Mouse (Mus musculus) heart, adult 2 months (tissue): ENCODE results near the gene Sh3pxd2b. TPM values are rescaled to one million over a fixed set of nuclear protein-coding genes. Genes with fewer than 3 reads are reported as not detected.

Experiments
- DNase-seq, 2 experiments: peaks; one replicate each; pipeline ENCODE4 v3.0.0; 2021
- H3K27ac ChIP-seq: fragments of 200-600 bp; 2 replicates; pipeline ENCODE4 v1.8.1; 2022
- H3K27me3 ChIP-seq: fragments of 200-500 bp; 2 replicates; pipeline ENCODE4 v1.6.1; 2012; ENCODE audit warnings: mild to moderate bottlenecking, low read length, inconsistent platforms, mixed read lengths; ENCODE audit not compliant: control insufficient read depth, insufficient read depth
- H3K36me3 ChIP-seq: fragments of 200-500 bp; 2 replicates; pipeline ENCODE4 v1.6.1; 2012; ENCODE audit warnings: low read length, inconsistent platforms; ENCODE audit not compliant: control insufficient read depth, insufficient read depth
- H3K4me1 ChIP-seq: fragments of 200-500 bp; 2 replicates; pipeline ENCODE4 v1.6.1; 2011; ENCODE audit warnings: low read length; ENCODE audit not compliant: control insufficient read depth, insufficient read depth
- H3K4me3 ChIP-seq: fragments of 200-600 bp; 2 replicates; pipeline ENCODE4 v1.8.1; 2022
- H3K79me2 ChIP-seq: fragments of 200-500 bp; replicated peaks from 2 replicates; pipeline ENCODE4 v1.6.1; 2012; ENCODE audit warnings: mild to moderate bottlenecking, inconsistent platforms, low read length, moderate library complexity, mixed read lengths; ENCODE audit not compliant: control insufficient read depth, insufficient read depth
- H3K9ac ChIP-seq: fragments of 200-500 bp; 2 replicates; pipeline ENCODE4 v1.6.1; 2012; ENCODE audit warnings: low read depth, mild to moderate bottlenecking, control low read depth, inconsistent platforms, low read length, mixed read lengths
- CTCF ChIP-seq: fragments of 200-600 bp; IDR thresholded peaks from 2 replicates; pipeline ENCODE4 v1.8.1; 2022; ENCODE audit warnings: antibody characterized with exemption, mild to moderate bottlenecking, moderate library complexity
- EP300 ChIP-seq: fragments of 200-500 bp; IDR thresholded peaks from 2 replicates; pipeline ENCODE4 v1.6.1; 2011; ENCODE audit warnings: low read depth, low read length, control low read depth; ENCODE audit not compliant: insufficient read depth
- POLR2A ChIP-seq: fragments of 200-500 bp; IDR thresholded peaks from 2 replicates; pipeline ENCODE4 v1.6.1; 2011; ENCODE audit warnings: mild to moderate bottlenecking, low read depth, low read length, control low read depth; ENCODE audit not compliant: insufficient read depth
- WGBS: fragments of 180-500 bp; shearing (Covaris S2); methylation state at CpG from one replicate; pipeline ENCODE4 v1.1.7; 2018; 5-methylcytosine and 5-hydroxymethylcytosine counted together
- intact Hi-C: fragments of 180-260 bp; cut with DNase I; formaldehyde crosslinking; loops from one replicate; pipeline ENCODE4 v1.15.1; 2025
- polyA plus RNA-seq: library from polyadenylated mRNA; depleted of rRNA; stranded (reverse); fragments of >200 nt; gene quantifications from 2 replicates; pipeline ENCODE4 v1.2.3, GENCODE M21; 2012
- total RNA-seq, 2 experiments: library from RNA; stranded (reverse); gene quantifications; 2 replicates each; pipeline ENCODE4 v1.2.3; 2021

Sh3pxd2b gene
- total and polyA plus RNA-seq, 3 experiments, result 3.2 to 8.5 (median 4.0) TPM

DNA sequence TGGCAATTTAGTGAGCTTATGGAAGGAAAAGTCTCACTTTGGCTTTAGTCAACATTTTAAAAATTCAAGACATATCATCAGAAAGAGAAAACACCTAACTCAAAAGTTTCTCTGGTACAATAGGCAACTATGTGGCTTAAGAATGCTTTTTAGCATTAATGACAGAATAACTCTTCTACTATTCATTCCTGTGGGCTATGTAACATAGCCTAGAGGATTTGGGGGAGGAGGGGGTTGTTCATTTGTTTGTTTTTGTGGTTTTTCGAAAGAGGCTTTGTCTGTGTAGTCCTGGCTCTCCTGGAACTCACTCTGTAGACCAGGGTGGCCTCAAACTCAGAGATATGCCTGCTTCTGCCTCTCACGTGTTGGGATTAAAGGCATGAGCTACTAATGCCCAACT is 51.6 kb downstream of the Sh3pxd2b start:
- no peaks in the 10 kb centered on the region for H3K79me2 ChIP-seq
- no peak overlapping the region for H3K4me3 ChIP-seq
- intact Hi-C loops, result loop anchor here (5.0 kb wide), 1 partner anchor 52 kb away; the partner anchor contains the start of gene Sh3pxd2b
- H3K9ac ChIP-seq, result no peak overlapping the region
- H3K4me1 ChIP-seq, result no peaks in the 10 kb centered on the region
- no peak for DNase-seq
- WGBS, result 83% methylated on average over 2 of the region's 2 CpGs
- peak overlapping the region; percentile 53; the same call in 1 of the 2 replicates for H3K27ac ChIP-seq
- no peaks in the 10 kb centered on the region for H3K27me3 ChIP-seq
- TF ChIP-seq EP300 (no peak), CTCF (no peak), POLR2A (no peak)
- H3K36me3 ChIP-seq, result no peaks in the 10 kb centered on the region

DNA sequence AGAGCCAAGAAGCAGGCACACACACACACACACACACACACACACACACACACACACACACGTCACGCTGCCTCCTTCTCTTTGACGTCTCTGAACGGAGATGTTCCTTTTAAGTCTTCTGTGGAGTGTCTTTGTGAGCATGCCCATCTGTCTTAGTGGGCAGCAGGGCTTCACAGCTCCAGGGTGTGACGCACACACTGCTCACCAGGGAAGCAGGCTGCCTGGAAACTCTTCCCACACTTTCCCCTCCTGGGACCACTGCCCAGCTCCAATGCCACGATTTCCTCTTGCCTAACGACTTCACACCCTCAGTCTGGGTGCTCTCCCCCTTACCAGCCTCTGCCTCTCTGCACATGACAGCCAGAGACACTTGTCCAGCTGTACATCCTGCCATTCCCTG is 55.1 kb downstream of the Sh3pxd2b start:
- no peaks in the 10 kb centered on the region for H3K27me3 ChIP-seq
- H3K79me2 ChIP-seq, result no peaks in the 10 kb centered on the region
- 68% methylated on average over 7 of the region's 7 CpGs for WGBS
- H3K36me3 ChIP-seq, result no peaks in the 10 kb centered on the region
- peaks cover 4% of the 10 kb centered on the region for H3K4me1 ChIP-seq
- H3K4me3 ChIP-seq, result no peak overlapping the region
- H3K9ac ChIP-seq, result no peak overlapping the region
- no peak overlapping the region for H3K27ac ChIP-seq
- TF ChIP-seq CTCF (no peak), POLR2A (no peak), EP300 (no peak)
- no peak for DNase-seq
- intact Hi-C loops, result no loop called here

DNA sequence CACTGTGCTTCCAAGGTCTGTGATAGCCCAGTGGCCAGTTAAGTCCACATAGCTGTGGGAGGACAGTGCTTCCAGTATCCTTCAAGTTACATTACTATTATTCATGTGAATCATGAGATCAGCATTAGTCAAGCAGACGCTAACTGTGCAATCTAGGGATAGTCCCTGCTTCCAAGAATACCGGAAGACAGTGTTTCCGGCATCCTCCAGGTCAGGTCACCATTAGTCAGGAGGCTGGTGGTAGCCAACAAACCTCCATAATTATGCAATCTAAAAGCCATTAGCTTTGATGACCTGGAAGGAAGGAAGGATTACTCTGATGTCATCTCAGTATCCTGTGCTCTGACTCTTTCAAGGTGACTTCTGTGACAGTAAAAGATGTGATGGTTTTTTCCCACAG is 57.1 kb downstream of the Sh3pxd2b start:
- H3K36me3 ChIP-seq, result no peaks in the 10 kb centered on the region
- WGBS, result 36% methylated on average over 3 of the region's 3 CpGs
- H3K27ac ChIP-seq, result no peak overlapping the region
- H3K4me3 ChIP-seq, result no peak overlapping the region
- H3K79me2 ChIP-seq, result no peaks in the 10 kb centered on the region
- peaks cover 6% of the 10 kb centered on the region for H3K4me1 ChIP-seq
- H3K9ac ChIP-seq, result no peak overlapping the region
- no peak for DNase-seq
- TF ChIP-seq EP300, result no peak
- TF ChIP-seq POLR2A, result no peak
- TF ChIP-seq CTCF, result no peak
- no peaks in the 10 kb centered on the region for H3K27me3 ChIP-seq
- intact Hi-C loops, result no loop called here

DNA sequence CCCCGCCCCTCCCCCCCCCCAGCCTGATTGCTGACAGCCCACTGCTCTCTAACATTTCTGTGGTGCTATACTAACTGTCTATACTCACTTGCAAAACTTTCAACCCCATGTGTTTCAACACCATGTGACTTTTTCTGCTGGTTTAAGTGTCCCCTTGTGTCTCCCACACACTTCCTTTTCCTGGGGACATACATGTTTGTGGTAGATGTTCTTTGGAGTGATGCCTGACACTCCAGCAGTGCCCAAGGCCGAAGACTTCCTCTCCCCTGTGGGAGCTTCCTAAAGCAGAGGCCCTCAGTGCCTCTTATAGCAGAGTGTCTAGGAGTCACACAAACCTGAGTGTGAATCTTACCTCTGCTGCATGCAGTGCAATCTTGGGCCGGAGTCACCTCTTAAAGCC is 60.2 kb downstream of the Sh3pxd2b start:
- no peak for DNase-seq
- H3K27ac ChIP-seq, result no peak overlapping the region
- intact Hi-C loops, result no loop called here
- no peak overlapping the region for H3K4me3 ChIP-seq
- H3K79me2 ChIP-seq, result no peaks in the 10 kb centered on the region
- H3K9ac ChIP-seq, result no peak overlapping the region
- TF ChIP-seq POLR2A, result no peak
- TF ChIP-seq EP300, result no peak
- no peak for TF ChIP-seq CTCF
- 56% methylated on average over 3 of the region's 3 CpGs for WGBS
- H3K27me3 ChIP-seq, result no peaks in the 10 kb centered on the region
- no peaks in the 10 kb centered on the region for H3K36me3 ChIP-seq
- H3K4me1 ChIP-seq, result peaks cover 6% of the 10 kb centered on the region

DNA sequence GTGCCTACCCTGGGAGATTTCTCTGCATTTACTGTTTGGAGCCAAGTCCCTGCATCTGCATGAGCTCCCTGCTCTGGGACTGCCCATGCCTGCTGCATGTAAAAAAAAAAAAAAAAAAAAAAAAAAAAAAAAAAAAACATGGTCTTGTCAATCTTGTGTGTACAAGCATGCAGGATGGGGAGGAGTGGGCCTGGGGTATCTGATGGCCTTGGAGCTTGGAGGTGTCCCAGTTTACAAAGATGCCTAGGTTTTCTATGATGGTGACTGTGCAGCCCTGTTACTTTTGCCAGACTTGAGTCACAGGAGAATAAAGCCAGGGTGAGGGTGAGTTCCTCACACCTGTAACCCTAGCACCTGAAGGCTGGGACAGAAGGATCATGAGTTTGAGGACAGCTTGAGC is 61.4 kb downstream of the Sh3pxd2b start:
- intact Hi-C loops, result no loop called here
- no peak overlapping the region for H3K27ac ChIP-seq
- no peak for TF ChIP-seq POLR2A
- TF ChIP-seq EP300, result no peak
- no peak for TF ChIP-seq CTCF
- H3K36me3 ChIP-seq, result no peaks in the 10 kb centered on the region
- no peaks in the 10 kb centered on the region for H3K79me2 ChIP-seq
- H3K4me3 ChIP-seq, result no peak overlapping the region
- DNase-seq, result no peak
- H3K9ac ChIP-seq, result no peak overlapping the region
- no peaks in the 10 kb centered on the region for H3K27me3 ChIP-seq
- peaks cover 6% of the 10 kb centered on the region for H3K4me1 ChIP-seq

DNA sequence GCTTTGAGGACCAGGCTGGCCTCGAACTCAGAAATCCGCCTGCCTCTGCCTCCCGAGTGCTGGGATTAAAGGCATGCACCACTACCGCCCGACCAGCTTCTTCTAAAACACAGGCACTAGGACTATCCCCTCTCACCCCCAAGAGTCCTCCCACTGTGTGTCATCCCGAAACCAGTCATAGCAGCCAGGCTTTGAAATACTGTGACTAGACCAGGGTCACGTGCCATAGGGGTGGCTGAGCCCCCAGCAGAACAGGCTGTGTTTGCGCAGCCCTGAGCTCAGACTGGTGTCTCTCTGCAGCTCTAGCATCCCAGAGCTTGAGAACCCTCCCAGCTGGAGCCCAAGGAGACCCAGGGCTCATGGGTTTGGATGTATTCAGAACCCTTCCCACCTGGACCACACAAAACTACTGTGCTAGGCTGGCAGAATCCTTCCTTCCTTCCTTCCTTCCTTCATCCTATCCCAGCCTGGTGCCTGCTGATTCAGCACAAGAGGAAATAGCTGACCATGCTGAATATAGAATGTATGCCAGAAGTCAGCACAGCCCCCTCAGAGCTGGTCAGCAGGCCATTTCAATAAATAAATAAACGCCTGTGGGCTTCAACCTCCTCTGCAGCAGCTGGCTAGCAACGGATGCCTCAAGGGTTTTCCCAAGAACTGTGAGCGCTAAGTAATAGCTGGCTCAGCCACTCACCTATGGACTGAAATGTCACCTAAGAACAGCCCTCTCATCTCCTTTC is 62.4 kb downstream of the Sh3pxd2b start:
- H3K4me3 ChIP-seq, result no peak overlapping the region
- no peak for DNase-seq
- no peak overlapping the region for H3K9ac ChIP-seq
- H3K27ac ChIP-seq, result no peak overlapping the region
- peaks cover 4% of the 10 kb centered on the region for H3K4me1 ChIP-seq
- H3K27me3 ChIP-seq, result no peaks in the 10 kb centered on the region
- WGBS, result 82% methylated on average over 11 of the region's 11 CpGs
- H3K79me2 ChIP-seq, result no peaks in the 10 kb centered on the region
- intact Hi-C loops, result no loop called here
- no peaks in the 10 kb centered on the region for H3K36me3 ChIP-seq
- TF ChIP-seq POLR2A, result no peak
- no peak for TF ChIP-seq CTCF
